Mouse (Mus musculus): ENCODE measurements around the gene Tmed5. TPM values are rescaled to one million over a fixed set of nuclear protein-coding genes. Genes with fewer than 3 reads are reported as not detected.
"Not testable (repeated sequence)": the region's sequence is repeated elsewhere in the genome, so short reads cannot be mapped to it uniquely, and the experiment has no call there.

The Tmed5 gene
- polyA plus RNA-seq (2012; rRNA removed) = 15.3 and 17.1 TPM in 2 replicates

- peak; percentile 43; the same call in 1 of the 2 replicates for TF ChIP-seq POLR2A (IDR thresholded peaks at IDR 0.05; ENCODE audit: borderline replicate concordance, extremely low read depth, insufficient read depth, insufficient read length, poor library complexity, severe bottlenecking)
- TF ChIP-seq CTCF (IDR thresholded peaks at IDR 0.05; ENCODE audit: borderline replicate concordance, extremely low read depth, insufficient read depth, insufficient read length) = 0 out of 2 replicates have a peak, but pooled peaks have one; percentile 32
Measured at GRCm38 (mm10) chr5:108132441-108133243, at the start of gene Tmed5, which contains the start of gene Ccdc18. Tmed5 (minus strand) TSS chr5:108132620. Ccdc18 (plus strand) TSS chr5:108132875.

GRCm38 (mm10) chr5:108163695-108164094 lies 31.3 kb upstream of the Tmed5 start:
- peak; percentile 59; the same call in 1 of the 2 replicates for TF ChIP-seq CTCF (IDR thresholded peaks at IDR 0.05; ENCODE audit: borderline replicate concordance, extremely low read depth, insufficient read depth, insufficient read length)
- no peak for TF ChIP-seq POLR2A (IDR thresholded peaks at IDR 0.05; ENCODE audit: borderline replicate concordance, extremely low read depth, insufficient read depth, insufficient read length, poor library complexity, severe bottlenecking)
- DNase-seq (ENCODE audit: low read depth) = peak; percentile 40

More at GRCm38 (mm10) chr5:108132441-108133243, at the start of gene Tmed5, which contains the start of gene Ccdc18:
- peak; percentile 99 for DNase-seq (ENCODE audit: low read depth)

DNA sequence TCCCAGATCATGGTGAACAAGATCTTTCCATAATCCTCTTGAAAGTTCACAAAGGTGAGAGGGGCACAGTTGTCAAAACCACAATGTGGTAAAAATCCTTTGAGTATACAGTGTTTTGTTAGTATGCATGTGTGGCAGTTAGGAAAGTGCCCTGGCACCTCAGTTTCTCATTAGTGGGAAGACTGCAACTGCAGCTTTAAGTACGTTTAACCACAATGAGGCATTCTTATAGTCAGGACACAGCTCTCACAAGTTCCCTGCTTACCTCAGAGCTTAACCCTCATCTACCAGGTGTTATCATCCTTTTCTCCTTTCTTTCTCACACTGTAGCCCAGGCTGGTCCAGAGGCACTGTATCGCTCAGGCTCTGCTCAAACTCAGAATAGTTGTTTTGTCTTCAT lies 28.4 kb upstream of the Tmed5 start:
- no peak for DNase-seq (ENCODE audit: low read depth)
- TF ChIP-seq POLR2A (IDR thresholded peaks at IDR 0.05; ENCODE audit: borderline replicate concordance, extremely low read depth, insufficient read depth, insufficient read length, poor library complexity, severe bottlenecking) (no peak), CTCF (IDR thresholded peaks at IDR 0.05; ENCODE audit: borderline replicate concordance, extremely low read depth, insufficient read depth, insufficient read length) (no peak)

- no peak for DNase-seq (ENCODE audit: low read depth)
- no peak for TF ChIP-seq POLR2A (IDR thresholded peaks at IDR 0.05; ENCODE audit: borderline replicate concordance, extremely low read depth, insufficient read depth, insufficient read length, poor library complexity, severe bottlenecking)
- no peak for TF ChIP-seq CTCF (IDR thresholded peaks at IDR 0.05; ENCODE audit: borderline replicate concordance, extremely low read depth, insufficient read depth, insufficient read length)
Measured at GRCm38 (mm10) chr5:108152592-108152991, 20.2 kb upstream of the Tmed5 start.

- DNase-seq (ENCODE audit: low read depth) = peak; percentile 71
- TF ChIP-seq CTCF (IDR thresholded peaks at IDR 0.05; ENCODE audit: borderline replicate concordance, extremely low read depth, insufficient read depth, insufficient read length) = no peak
- no peak for TF ChIP-seq POLR2A (IDR thresholded peaks at IDR 0.05; ENCODE audit: borderline replicate concordance, extremely low read depth, insufficient read depth, insufficient read length, poor library complexity, severe bottlenecking)
Measured at GRCm38 (mm10) chr5:108131849-108132440, 475 bp downstream of the Tmed5 start.

GRCm38 (mm10) chr5:108120221-108120900 lies 12.1 kb downstream of the Tmed5 start:
- no peak for DNase-seq (ENCODE audit: low read depth)
- TF ChIP-seq POLR2A (IDR thresholded peaks at IDR 0.05; ENCODE audit: borderline replicate concordance, extremely low read depth, insufficient read depth, insufficient read length, poor library complexity, severe bottlenecking) = no peak

DNA sequence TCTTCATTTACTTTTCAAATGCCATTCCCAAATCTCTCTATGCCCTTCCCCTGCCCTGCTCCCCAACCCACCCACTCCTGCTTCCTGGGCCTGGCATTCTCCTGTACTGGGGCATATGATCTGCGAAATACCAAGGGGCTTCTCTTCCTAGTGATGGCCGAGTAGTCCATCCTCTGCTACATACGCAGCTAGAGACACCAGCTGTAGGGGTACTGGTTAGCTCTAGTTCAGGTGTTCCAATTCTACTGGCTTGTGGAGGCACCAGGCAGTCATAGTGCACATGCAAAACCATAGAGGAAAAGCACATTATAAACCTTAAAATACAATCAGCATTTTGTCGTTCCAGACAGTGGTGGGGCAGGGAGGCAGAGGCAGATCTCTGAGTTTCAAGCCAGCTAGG lies 14.7 kb downstream of the Tmed5 start:
- TF ChIP-seq CTCF (IDR thresholded peaks at IDR 0.05; ENCODE audit: borderline replicate concordance, extremely low read depth, insufficient read depth, insufficient read length) = no peak
- TF ChIP-seq POLR2A (IDR thresholded peaks at IDR 0.05; ENCODE audit: borderline replicate concordance, extremely low read depth, insufficient read depth, insufficient read length, poor library complexity, severe bottlenecking) = no peak
- DNase-seq (ENCODE audit: low read depth) = no peak

DNA sequence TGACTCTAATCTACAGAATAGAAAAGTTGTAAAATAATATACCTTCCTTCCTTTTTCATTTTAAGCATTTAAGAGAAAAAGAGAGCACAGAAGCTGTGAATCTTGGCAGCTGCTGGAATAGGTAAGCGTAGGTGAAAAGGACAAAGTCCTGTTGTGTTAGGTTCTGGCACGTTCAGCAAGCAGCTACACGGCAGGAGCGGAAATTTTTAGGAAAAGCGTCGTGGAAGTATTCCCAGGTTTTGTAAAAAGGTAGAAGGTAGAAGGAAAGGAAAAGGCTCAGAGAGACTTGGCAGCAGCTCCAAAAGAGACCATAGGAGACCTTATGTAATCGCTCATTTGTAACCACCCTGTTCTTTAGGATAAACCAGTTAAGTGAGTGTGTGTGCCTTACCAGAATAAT lies 23.1 kb downstream of the Tmed5 start:
- no peak for DNase-seq (ENCODE audit: low read depth)
- TF ChIP-seq CTCF (IDR thresholded peaks at IDR 0.05; ENCODE audit: borderline replicate concordance, extremely low read depth, insufficient read depth, insufficient read length) (no peak), POLR2A (IDR thresholded peaks at IDR 0.05; ENCODE audit: borderline replicate concordance, extremely low read depth, insufficient read depth, insufficient read length, poor library complexity, severe bottlenecking) (no peak)

DNA sequence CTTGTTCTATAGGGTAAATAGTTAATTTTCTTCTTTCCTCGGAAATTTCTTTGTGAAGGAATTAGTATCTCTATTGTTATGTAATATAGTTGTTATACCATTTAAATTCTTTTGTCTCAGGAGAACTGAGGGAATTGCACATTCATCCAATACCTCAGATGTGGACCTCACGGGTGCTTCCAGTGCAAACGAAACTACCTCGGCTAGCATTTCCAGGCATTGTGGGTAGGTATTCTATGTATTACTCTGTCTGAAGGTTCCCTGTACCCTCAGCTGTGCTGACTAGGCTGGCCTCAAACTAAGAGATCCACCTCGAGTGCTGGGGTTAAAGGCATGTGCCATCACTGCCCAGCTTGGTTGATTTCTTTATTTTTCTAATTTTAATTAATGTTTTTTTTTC lies 28.1 kb downstream of the Tmed5 start:
- TF ChIP-seq POLR2A (IDR thresholded peaks at IDR 0.05; ENCODE audit: borderline replicate concordance, extremely low read depth, insufficient read depth, insufficient read length, poor library complexity, severe bottlenecking) (no peak), CTCF (IDR thresholded peaks at IDR 0.05; ENCODE audit: borderline replicate concordance, extremely low read depth, insufficient read depth, insufficient read length) (no peak)
- no peak for DNase-seq (ENCODE audit: low read depth)

- TF ChIP-seq CTCF (IDR thresholded peaks at IDR 0.05; ENCODE audit: borderline replicate concordance, extremely low read depth, insufficient read depth, insufficient read length) (no peak), POLR2A (IDR thresholded peaks at IDR 0.05; ENCODE audit: borderline replicate concordance, extremely low read depth, insufficient read depth, insufficient read length, poor library complexity, severe bottlenecking) (no peak)
- peak; percentile 26 for DNase-seq (ENCODE audit: low read depth)
Measured at GRCm38 (mm10) chr5:108100196-108100595, 32.2 kb downstream of the Tmed5 start.

DNA sequence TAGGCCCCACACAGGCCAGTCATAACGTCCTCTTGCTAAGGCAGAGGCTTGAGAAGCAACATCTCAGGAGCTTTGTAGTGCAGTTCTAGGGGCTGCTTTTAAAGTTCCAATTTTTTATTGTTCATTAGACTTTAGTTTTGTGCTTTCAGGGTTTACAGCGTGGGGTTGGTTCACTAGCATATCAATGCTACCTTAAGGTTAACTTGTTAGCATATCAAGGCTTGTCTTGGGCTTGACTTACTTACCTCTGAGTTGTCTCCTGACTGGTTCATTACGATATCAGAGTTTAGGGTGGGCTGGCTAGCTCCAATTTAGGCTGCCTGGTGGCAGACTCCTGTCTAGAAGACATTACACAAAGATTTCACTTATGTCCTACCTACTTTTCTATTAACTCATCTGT lies 34.7 kb downstream of the Tmed5 start:
- DNase-seq (ENCODE audit: low read depth) = no peak
- TF ChIP-seq CTCF (IDR thresholded peaks at IDR 0.05; ENCODE audit: borderline replicate concordance, extremely low read depth, insufficient read depth, insufficient read length) (no peak), POLR2A (IDR thresholded peaks at IDR 0.05; ENCODE audit: borderline replicate concordance, extremely low read depth, insufficient read depth, insufficient read length, poor library complexity, severe bottlenecking) (no peak)

DNA sequence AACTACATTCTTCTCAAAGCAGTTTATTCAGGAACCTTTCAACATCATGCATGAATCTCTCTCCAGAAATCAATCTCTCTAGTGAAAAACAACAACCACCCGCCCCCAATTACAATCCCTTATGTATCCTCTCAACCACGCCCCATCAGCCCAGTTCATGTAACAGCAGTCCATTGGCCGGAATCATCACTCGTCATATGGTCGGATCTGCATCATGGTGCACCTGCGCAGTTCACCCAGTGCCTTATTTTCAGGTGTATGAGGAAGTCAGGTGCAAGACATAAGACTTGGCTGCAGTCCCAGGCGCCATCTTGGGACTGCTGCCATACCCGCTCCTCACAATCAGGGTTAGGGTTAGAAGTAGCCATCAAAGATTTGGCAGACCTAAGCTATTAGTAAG lies 39.7 kb downstream of the Tmed5 start:
- not testable (repeated sequence) for DNase-seq (ENCODE audit: low read depth)

Data from brain, embryonic 14.5 days (tissue).